Mouse (Mus musculus): ENCODE measurements at regions not wholly inside any gene's neighbourhood (a gene's known extent, or its start where the extent isn't known, plus 50 kb on each side); places are given as distances from the start of the nearest gene placed in this dataset.

GRCm38 (mm10) chr15:61294131-61294530 lies 371.3 kb upstream of the A1bg start:
- DNase-seq (ENCODE audit: low spot score): no peak

- no peak for DNase-seq (ENCODE audit: low spot score)
Measured at GRCm38 (mm10) chr15:61268766-61269165, 346.0 kb upstream of the A1bg start.

- no peak for DNase-seq (ENCODE audit: low spot score)
Measured at GRCm38 (mm10) chr15:61259047-61259446, 336.2 kb upstream of the A1bg start.

- no peak for DNase-seq (ENCODE audit: low spot score)
Measured at GRCm38 (mm10) chr15:61244511-61244910, 321.7 kb upstream of the A1bg start.

GRCm38 (mm10) chr15:61242161-61242681 lies 319.4 kb upstream of the A1bg start:
- DNase-seq (ENCODE audit: low spot score): no peak

- DNase-seq (ENCODE audit: low spot score): no peak
Measured at GRCm38 (mm10) chr15:61241741-61242140, 318.9 kb upstream of the A1bg start.

GRCm38 (mm10) chr15:61240344-61240743 lies 317.5 kb upstream of the A1bg start:
- DNase-seq (ENCODE audit: low spot score): no peak

- no peak for DNase-seq (ENCODE audit: low spot score)
Measured at GRCm38 (mm10) chr15:61239414-61239813, 316.6 kb upstream of the A1bg start.

GRCm38 (mm10) chr15:61238996-61239395 lies 316.2 kb upstream of the A1bg start:
- DNase-seq (ENCODE audit: low spot score): no peak

- DNase-seq (ENCODE audit: low spot score): no peak
Measured at GRCm38 (mm10) chr15:61229579-61229978, 306.8 kb upstream of the A1bg start.

- no peak for DNase-seq (ENCODE audit: low spot score)
Measured at GRCm38 (mm10) chr15:61222923-61223322, 300.1 kb upstream of the A1bg start.

- DNase-seq (ENCODE audit: low spot score): no peak
Measured at GRCm38 (mm10) chr15:61210161-61210560, 287.3 kb upstream of the A1bg start.

GRCm38 (mm10) chr15:61189981-61190380 lies 267.2 kb upstream of the A1bg start:
- no peak for DNase-seq (ENCODE audit: low spot score)

- DNase-seq (ENCODE audit: low spot score): no peak
Measured at GRCm38 (mm10) chr15:61189481-61189880, 266.7 kb upstream of the A1bg start.

GRCm38 (mm10) chr15:61184597-61184963 lies 261.8 kb upstream of the A1bg start:
- no peak for DNase-seq (ENCODE audit: low spot score)

- DNase-seq (ENCODE audit: low spot score): no peak
Measured at GRCm38 (mm10) chr15:61183751-61184596, 261.2 kb upstream of the A1bg start.

- no peak for DNase-seq (ENCODE audit: low spot score)
Measured at GRCm38 (mm10) chr15:61183291-61183690, 260.5 kb upstream of the A1bg start.

- DNase-seq (ENCODE audit: low spot score): no peak
Measured at GRCm38 (mm10) chr15:61168842-61169416, 246.1 kb upstream of the A1bg start.

GRCm38 (mm10) chr15:61165050-61165449 lies 242.2 kb upstream of the A1bg start:
- DNase-seq (ENCODE audit: low spot score): no peak

GRCm38 (mm10) chr15:61161397-61161796 lies 238.6 kb upstream of the A1bg start:
- no peak for DNase-seq (ENCODE audit: low spot score)

- no peak for DNase-seq (ENCODE audit: low spot score)
Measured at GRCm38 (mm10) chr15:61160666-61161065, 237.9 kb upstream of the A1bg start.

- no peak for DNase-seq (ENCODE audit: low spot score)
Measured at GRCm38 (mm10) chr15:61159552-61159951, 236.7 kb upstream of the A1bg start.

GRCm38 (mm10) chr15:61158041-61158545 lies 235.3 kb upstream of the A1bg start:
- DNase-seq (ENCODE audit: low spot score): peak; percentile 27

Data from layer of hippocampus, adult 11-12 months (tissue).